In genomic region chrX:38229888-38230287, GRCm38 (mm10) we compare ENCODE assay signal across 25 mouse cellular contexts. TPM values are rescaled to one million over a fixed set of nuclear protein-coding genes. Genes with fewer than 3 reads are reported as not detected.
"Had no signal": no experiment of that assay in that cellular context is flagged by ENCODE, and none has a peak within 500 bp of the region (broad histone marks: within the 10 kb centered on the region; RNA-seq: fewer than 3 reads in every experiment).

No protein-coding gene starts in this region.

- H3K9me3 ChIP-seq: heart, embryonic 13.5 days; heart, embryonic 15.5 days; hindbrain, embryonic 13.5 days; hindbrain, embryonic 15.5 days; kidney, embryonic 15.5 days; limb, embryonic 13.5 days; limb, embryonic 15.5 days had no signal

- H3K27me3 ChIP-seq: heart, embryonic 13.5 days; heart, embryonic 15.5 days; hindbrain, embryonic 13.5 days; hindbrain, embryonic 15.5 days; kidney, embryonic 15.5 days; limb, embryonic 13.5 days; limb, embryonic 15.5 days had no signal

- H3K9ac ChIP-seq: heart, embryonic 13.5 days; heart, embryonic 15.5 days; hindbrain, embryonic 13.5 days; hindbrain, embryonic 15.5 days; kidney, embryonic 15.5 days; limb, embryonic 13.5 days; limb, embryonic 15.5 days had no signal

- H3K4me3 ChIP-seq: heart, adult 2 months; heart, embryonic 13.5 days; heart, embryonic 15.5 days; hindbrain, embryonic 13.5 days; hindbrain, embryonic 15.5 days; kidney, embryonic 15.5 days; limb, embryonic 13.5 days; limb, embryonic 15.5 days had no signal

- H3K4me1 ChIP-seq: heart, embryonic 13.5 days; heart, embryonic 15.5 days; hindbrain, embryonic 13.5 days; hindbrain, embryonic 15.5 days; kidney, embryonic 15.5 days; limb, embryonic 13.5 days; limb, embryonic 15.5 days had no signal

- ATAC-seq: intestine, embryonic 16.5 days had no signal

- DNase-seq: gastrocnemius, postnatal 14 days; gastrocnemius, postnatal 36 days; heart, adult 11 months; heart, adult 2 months; heart, postnatal 14 days; heart, postnatal 36 days; kidney, adult 11 months; kidney, adult 2 months; kidney, adult 9 months; kidney, postnatal 14 days; kidney, postnatal 36 days; layer of hippocampus, adult 9-11 months; layer of hippocampus, postnatal 36 days; left cerebral cortex, postnatal 4 days had no signal

- H3K36me3 ChIP-seq: heart, embryonic 13.5 days; heart, embryonic 15.5 days; hindbrain, embryonic 13.5 days; hindbrain, embryonic 15.5 days; kidney, embryonic 15.5 days; limb, embryonic 13.5 days; limb, embryonic 15.5 days had no signal

- H3K4me2 ChIP-seq: heart, embryonic 11.5 days; heart, embryonic 13.5 days; heart, embryonic 15.5 days; hindbrain, embryonic 13.5 days; hindbrain, embryonic 15.5 days; kidney, embryonic 15.5 days; limb, embryonic 13.5 days; limb, embryonic 15.5 days had no signal

- H3K27ac ChIP-seq: heart, adult 2 months; heart, embryonic 13.5 days; heart, embryonic 15.5 days; hindbrain, embryonic 13.5 days; hindbrain, embryonic 15.5 days; kidney, embryonic 15.5 days; kidney, postnatal 0 days; limb, embryonic 13.5 days; limb, embryonic 15.5 days had no signal

RNA-seq across cellular contexts. Expression of gene Tmem255a, which starts 22.4 kb away (rescaled TPM):
- total RNA-seq: hematopoietic stem cell, adult 5-6 weeks had no signal
